Mouse (Mus musculus) small intestine, adult 2 months (tissue): Measurements from ENCODE around the gene Adcy4.

Experiments used
- CTCF ChIP-seq: fragments of 200-500 bp; IDR thresholded peaks from 2 replicates; pipeline ENCODE4 v1.5.1; 2012; ENCODE audit warnings: low read depth, mild to moderate bottlenecking, control low read depth, inconsistent platforms, low read length, moderate library complexity, mixed read lengths; ENCODE audit not compliant: insufficient replicate concordance, insufficient read length; ENCODE audit errors: extremely low read depth
- POLR2A ChIP-seq: fragments of 200-500 bp; IDR thresholded peaks from 2 replicates; pipeline ENCODE4 v1.6.1; 2012; ENCODE audit warnings: low read depth, mild to moderate bottlenecking, control low read depth, inconsistent platforms, low read length, moderate library complexity

DNA sequence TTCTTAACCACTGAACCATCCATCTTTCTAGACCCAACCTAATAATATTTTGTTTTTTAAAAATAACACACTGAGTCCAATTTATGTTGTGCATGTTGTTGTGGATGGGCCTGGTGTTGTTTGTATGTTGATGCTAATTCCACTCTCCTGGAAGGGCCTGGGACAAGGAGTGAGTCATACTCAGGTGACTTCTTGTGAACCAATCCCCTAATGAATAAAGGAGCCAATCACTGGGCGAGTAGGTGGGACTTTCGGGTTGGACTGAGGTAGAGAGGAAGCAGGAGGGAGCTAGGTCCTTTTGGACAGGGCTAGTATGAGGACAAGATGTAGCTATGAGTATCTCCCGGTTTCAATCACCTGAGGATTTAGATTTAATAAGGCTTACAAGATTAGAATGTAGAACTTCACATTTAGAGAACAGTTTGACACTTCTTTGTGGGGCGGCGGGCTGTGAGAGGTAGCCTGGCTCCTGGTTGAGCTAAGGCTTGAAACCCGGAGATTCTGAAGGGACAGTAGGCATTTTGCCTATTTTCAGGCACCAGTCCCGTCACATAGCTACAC is 36.0 kb upstream of the Adcy4 start:
- TF ChIP-seq POLR2A, result no peak
- TF ChIP-seq CTCF, result no peak
